Mouse (Mus musculus) ES-Bruce4 (cell line): ENCODE measurements around the gene Fbxo17.

ENCODE experiments used
- EP300 ChIP-seq: IDR thresholded peaks from 2 replicates; pipeline ENCODE4 v1.6.1; 2011; ENCODE audit warnings: low read depth, low read length; ENCODE audit not compliant: insufficient read depth
- POLR2A ChIP-seq: IDR thresholded peaks from one replicate; pipeline ENCODE4 v1.8.1; 2011; ENCODE audit warnings: low read length; ENCODE audit not compliant: insufficient read depth

GRCm38 (mm10) chr7:28719650-28720049 is 3.0 kb downstream of the Fbxo17 start:
- TF ChIP-seq POLR2A = no peak
- TF ChIP-seq EP300 = no peak
